Mouse (Mus musculus): ENCODE results near the gene Mt4. TPM values are rescaled to one million over a fixed set of nuclear protein-coding genes. Genes with fewer than 3 reads are reported as not detected.

Mt4 gene
- polyA plus RNA-seq, 1 experiment: not detected

GRCm38 (mm10) chr8:94104146-94104545 lies 32.9 kb upstream of the Mt4 start:
- no peak overlapping the region for H3K27ac ChIP-seq (ENCODE audit: insufficient read depth, low read depth, low read length)
- TF ChIP-seq POLR2A (IDR thresholded peaks at IDR 0.05; ENCODE audit: low read depth, low read length) (no peak), CTCF (IDR thresholded peaks at IDR 0.05; ENCODE audit: extremely low read depth, insufficient read length, insufficient replicate concordance, low read depth, low read length) (no peak)
- H3K36me3 ChIP-seq (ENCODE audit: control insufficient read depth, insufficient read depth, low read length): no peaks in the 10 kb centered on the region
- 52% methylated on average over 5 of the region's 5 CpGs for WGBS
- no peak overlapping the region for H3K4me3 ChIP-seq (ENCODE audit: low read depth, low read length)
- H3K4me1 ChIP-seq (ENCODE audit: control insufficient read depth, insufficient read depth, insufficient read length, low read length): no peaks in the 10 kb centered on the region
- H3K27me3 ChIP-seq (ENCODE audit: control insufficient read depth, insufficient read depth, low read length): no peaks in the 10 kb centered on the region; the same call in 1 of the 2 replicates

- no peak overlapping the region for H3K4me3 ChIP-seq (ENCODE audit: low read depth, low read length)
- H3K36me3 ChIP-seq (ENCODE audit: control insufficient read depth, insufficient read depth, low read length): no peaks in the 10 kb centered on the region
- TF ChIP-seq POLR2A (IDR thresholded peaks at IDR 0.05; ENCODE audit: low read depth, low read length) (no peak), CTCF (IDR thresholded peaks at IDR 0.05; ENCODE audit: extremely low read depth, insufficient read length, insufficient replicate concordance, low read depth, low read length) (no peak)
- WGBS: 54% methylated on average over 3 of the region's 3 CpGs
- no peak overlapping the region for H3K27ac ChIP-seq (ENCODE audit: insufficient read depth, low read depth, low read length)
- no peaks in the 10 kb centered on the region; the same call in 1 of the 2 replicates for H3K27me3 ChIP-seq (ENCODE audit: control insufficient read depth, insufficient read depth, low read length)
- H3K4me1 ChIP-seq (ENCODE audit: control insufficient read depth, insufficient read depth, insufficient read length, low read length): no peaks in the 10 kb centered on the region
Observed at GRCm38 (mm10) chr8:94107871-94108270, 29.1 kb upstream of the Mt4 start.

GRCm38 (mm10) chr8:94109396-94109795 lies 27.6 kb upstream of the Mt4 start:
- 89% methylated on average over 6 of the region's 6 CpGs for WGBS
- Histone ChIP-seq H3K4me3 (ENCODE audit: low read depth, low read length) (no peak overlapping the region), H3K36me3 (ENCODE audit: control insufficient read depth, insufficient read depth, low read length) (no peaks in the 10 kb centered on the region), H3K27me3 (ENCODE audit: control insufficient read depth, insufficient read depth, low read length) (no peaks in the 10 kb centered on the region; the same call in 1 of the 2 replicates), H3K4me1 (ENCODE audit: control insufficient read depth, insufficient read depth, insufficient read length, low read length) (no peaks in the 10 kb centered on the region), H3K27ac (ENCODE audit: insufficient read depth, low read depth, low read length) (no peak overlapping the region)
- no peak for TF ChIP-seq CTCF (IDR thresholded peaks at IDR 0.05; ENCODE audit: extremely low read depth, insufficient read length, insufficient replicate concordance, low read depth, low read length)

- Histone ChIP-seq H3K27ac (ENCODE audit: insufficient read depth, low read depth, low read length) (no peak overlapping the region), H3K36me3 (ENCODE audit: control insufficient read depth, insufficient read depth, low read length) (no peaks in the 10 kb centered on the region), H3K4me3 (ENCODE audit: low read depth, low read length) (no peak overlapping the region), H3K4me1 (ENCODE audit: control insufficient read depth, insufficient read depth, insufficient read length, low read length) (no peaks in the 10 kb centered on the region), H3K27me3 (ENCODE audit: control insufficient read depth, insufficient read depth, low read length) (no peaks in the 10 kb centered on the region; the same call in 1 of the 2 replicates)
- TF ChIP-seq CTCF (IDR thresholded peaks at IDR 0.05; ENCODE audit: extremely low read depth, insufficient read length, insufficient replicate concordance, low read depth, low read length) (no peak), POLR2A (IDR thresholded peaks at IDR 0.05; ENCODE audit: low read depth, low read length) (no peak)
- WGBS: 87% methylated on average over 5 of the region's 5 CpGs
Observed at GRCm38 (mm10) chr8:94109835-94110234, 27.2 kb upstream of the Mt4 start.

GRCm38 (mm10) chr8:94110526-94111177 lies 26.3 kb upstream of the Mt4 start:
- TF ChIP-seq POLR2A (IDR thresholded peaks at IDR 0.05; ENCODE audit: low read depth, low read length) (no peak), CTCF (IDR thresholded peaks at IDR 0.05; ENCODE audit: extremely low read depth, insufficient read length, insufficient replicate concordance, low read depth, low read length) (no peak)
- no peak overlapping the region for H3K4me3 ChIP-seq (ENCODE audit: low read depth, low read length)
- no peaks in the 10 kb centered on the region for H3K27me3 ChIP-seq (ENCODE audit: control insufficient read depth, insufficient read depth, low read length)
- no peak overlapping the region for H3K27ac ChIP-seq (ENCODE audit: insufficient read depth, low read depth, low read length)
- no peaks in the 10 kb centered on the region for H3K36me3 ChIP-seq (ENCODE audit: control insufficient read depth, insufficient read depth, low read length)
- WGBS: 43% methylated on average over 6 of the region's 6 CpGs
- no peaks in the 10 kb centered on the region for H3K4me1 ChIP-seq (ENCODE audit: control insufficient read depth, insufficient read depth, insufficient read length, low read length)

GRCm38 (mm10) chr8:94113435-94113834 lies 23.6 kb upstream of the Mt4 start:
- TF ChIP-seq POLR2A (IDR thresholded peaks at IDR 0.05; ENCODE audit: low read depth, low read length) (no peak), CTCF (IDR thresholded peaks at IDR 0.05; ENCODE audit: extremely low read depth, insufficient read length, insufficient replicate concordance, low read depth, low read length) (no peak)
- no peaks in the 10 kb centered on the region for H3K36me3 ChIP-seq (ENCODE audit: control insufficient read depth, insufficient read depth, low read length)
- no peaks in the 10 kb centered on the region for H3K27me3 ChIP-seq (ENCODE audit: control insufficient read depth, insufficient read depth, low read length)
- 54% methylated on average over 1 of the region's 1 CpGs for WGBS
- no peak overlapping the region for H3K4me3 ChIP-seq (ENCODE audit: low read depth, low read length)
- no peak overlapping the region for H3K27ac ChIP-seq (ENCODE audit: insufficient read depth, low read depth, low read length)
- H3K4me1 ChIP-seq (ENCODE audit: control insufficient read depth, insufficient read depth, insufficient read length, low read length): no peaks in the 10 kb centered on the region

- 61% methylated on average over 2 of the region's 2 CpGs for WGBS
- no peaks in the 10 kb centered on the region for H3K27me3 ChIP-seq (ENCODE audit: control insufficient read depth, insufficient read depth, low read length)
Observed at GRCm38 (mm10) chr8:94113972-94114371, 23.0 kb upstream of the Mt4 start.

More at GRCm38 (mm10) chr8:94113972-94114371, 23.0 kb upstream of the Mt4 start:
- Histone ChIP-seq H3K4me3 (ENCODE audit: low read depth, low read length) (no peak overlapping the region), H3K27ac (ENCODE audit: insufficient read depth, low read depth, low read length) (no peak overlapping the region), H3K4me1 (ENCODE audit: control insufficient read depth, insufficient read depth, insufficient read length, low read length) (no peaks in the 10 kb centered on the region), H3K36me3 (ENCODE audit: control insufficient read depth, insufficient read depth, low read length) (no peaks in the 10 kb centered on the region)
- TF ChIP-seq CTCF (IDR thresholded peaks at IDR 0.05; ENCODE audit: extremely low read depth, insufficient read length, insufficient replicate concordance, low read depth, low read length) (no peak), POLR2A (IDR thresholded peaks at IDR 0.05; ENCODE audit: low read depth, low read length) (no peak)

Data from small intestine, adult 2 months (tissue).